ENCODE assay signal across 25 mouse cellular contexts in genomic region chr15:66453959-66454358, GRCm38 (mm10). TPM values are rescaled to one million over a fixed set of nuclear protein-coding genes. Genes with fewer than 3 reads are reported as not detected.
DNase-seq lines count a peak whose midpoint lies in the region; ATAC-seq lines count a peak whose summit lies in the region.
"Had no signal": no experiment of that assay in that cellular context is flagged by ENCODE, and none has a peak within 500 bp of the region (broad histone marks: within the 10 kb centered on the region; RNA-seq: fewer than 3 reads in every experiment).

No protein-coding gene starts in this region.

- no peak overlapping the region for H3K4me3 ChIP-seq in forebrain, embryonic 10.5 days
- H3K4me3 ChIP-seq: embryonic facial prominence, embryonic 12.5 days; erythroblast, embryonic 14.5 days; forebrain, embryonic 15.5 days; midbrain, embryonic 15.5 days had no signal

- no peak overlapping the region for H3K27ac ChIP-seq in forebrain, embryonic 10.5 days
- H3K27ac ChIP-seq: embryonic facial prominence, embryonic 12.5 days; forebrain, embryonic 15.5 days; hindbrain, embryonic 14.5 days; midbrain, embryonic 15.5 days had no signal

- peak; percentile 29 for DNase-seq in 416B (ENCODE audit: low read depth)
- no peak for DNase-seq in forebrain, embryonic 10.5 days (ENCODE audit: extremely low spot score, low spot score)
- no peak for DNase-seq in Muller cell, postnatal 12 days (ENCODE audit: inconsistent ontology term)
- DNase-seq in layer of hippocampus, adult 9-10 months (ENCODE audit: low spot score): no peak
- DNase-seq: cerebellum, adult 8-10 months; kidney, postnatal 4 days; layer of hippocampus, postnatal 36 days; retina, postnatal 1 day; thymus, postnatal 14 days had no signal

- no peaks in the 10 kb centered on the region for H3K4me1 ChIP-seq in forebrain, embryonic 10.5 days
- H3K4me1 ChIP-seq: embryonic facial prominence, embryonic 12.5 days; forebrain, embryonic 15.5 days; midbrain, embryonic 15.5 days had no signal

- peaks cover 5% of the 10 kb centered on the region; the same call in 1 of the 2 replicates for H3K9me3 ChIP-seq in forebrain, embryonic 10.5 days
- H3K9me3 ChIP-seq: embryonic facial prominence, embryonic 12.5 days; forebrain, embryonic 15.5 days; G1E; midbrain, embryonic 15.5 days had no signal

- H3K27me3 ChIP-seq in forebrain, embryonic 10.5 days (ENCODE audit: poor library complexity, severe bottlenecking): no peaks in the 10 kb centered on the region
- H3K27me3 ChIP-seq: embryonic facial prominence, embryonic 12.5 days; forebrain, embryonic 15.5 days; midbrain, embryonic 15.5 days had no signal

- WGBS in forebrain, embryonic 10.5 days: 82% methylated on average over 4 of the region's 4 CpGs

- no peaks in the 10 kb centered on the region for H3K36me3 ChIP-seq in forebrain, embryonic 10.5 days (replicated peaks)
- H3K36me3 ChIP-seq: embryonic facial prominence, embryonic 12.5 days; forebrain, embryonic 15.5 days; G1E; midbrain, embryonic 15.5 days had no signal

- peak; percentile 87 for ATAC-seq in CD4-positive, CD25-positive, alpha-beta regulatory T cell, adult 4 months
- ATAC-seq in common myeloid progenitor, adult 5-6 weeks (replicated peaks; ENCODE audit: low read depth, poor library complexity, severe bottlenecking): peak; percentile 58; the same call in 1 of the 2 replicates
- peak; percentile 66 for ATAC-seq in megakaryocyte progenitor cell, adult 5-6 weeks (replicated peaks; ENCODE audit: poor library complexity)
- ATAC-seq: forebrain, embryonic 15.5 days; intestine, embryonic 16.5 days; lung, postnatal 0 days; midbrain, embryonic 15.5 days had no signal

RNA-seq across cellular contexts. Expression of gene Lrrc6, which starts 46.8 kb away (rescaled TPM):
- polyA plus RNA-seq in CD4-positive, CD25-positive, alpha-beta regulatory T cell, adult 4 months (2017; shearing (Covaris generic)): under 1 TPM in 1 of 2 experiments, not detected in 1; 0.15 TPM
- total RNA-seq in common myeloid progenitor, adult 5-6 weeks (2017): not detected in 2 replicates
- total RNA-seq in megakaryocyte progenitor cell, adult 5-6 weeks (2015): not detected in 2 replicates
- total RNA-seq in megakaryocyte progenitor cell, adult 5-6 weeks (2017): not detected in 2 replicates
- 0.17 and 0.23 TPM in 2 replicates for polyA plus RNA-seq in forebrain, embryonic 10.5 days (2016; fragmentation: Nextera tagmentation; extraction: Ambion mirVana)
- total RNA-seq: gastrocnemius, postnatal 4 days; heart, postnatal 25 days had no signal
- polyA plus RNA-seq: C2C12; erythroblast, embryonic 14.5 days; G1E; heart, embryonic 11.5 days; intestine, embryonic 16.5 days; liver, embryonic 16.5 days had no signal
